Mouse (Mus musculus): ENCODE results near the gene Bbs1. TPM values are rescaled to one million over a fixed set of nuclear protein-coding genes. Genes with fewer than 3 reads are reported as not detected.

Gene Bbs1
- polyA plus RNA-seq, 1 experiment, result 9.0 TPM

- Histone ChIP-seq H3K4me3 (replicated peaks; ENCODE audit: extremely low read depth, low read depth, low read length) (peak within 1 kb of the TSS; percentile 90), H3K4me1 (ENCODE audit: control insufficient read depth, insufficient read depth, low read length) (no peaks in the 10 kb centered on the region)
- peak; percentile 99 for DNase-seq
- TF ChIP-seq POLR2A (IDR thresholded peaks at IDR 0.05; ENCODE audit: borderline replicate concordance, extremely low read depth, low read depth, low read length) (peak; percentile 78; the same call in 1 of the 2 replicates), CTCF (IDR thresholded peaks at IDR 0.05; ENCODE audit: insufficient read depth, low read length) (no peak)
- WGBS, result under 1% methylated on average over 32 of the region's 32 CpGs
These were observed 21.6 kb upstream of the Bbs1 start, which contains the start of gene Dpp3 for GRCm38 (mm10) chr19:4927904-4928531. Gene Dpp3, minus strand, starts transcription at chr19:4928287.

GRCm38 (mm10) chr19:4925121-4925860, 18.9 kb upstream of the Bbs1 start:
- DNase-seq, result no peak
- WGBS, result 94% methylated on average over 11 of the region's 11 CpGs
- TF ChIP-seq CTCF (IDR thresholded peaks at IDR 0.05; ENCODE audit: insufficient read depth, low read length) (no peak), POLR2A (IDR thresholded peaks at IDR 0.05; ENCODE audit: borderline replicate concordance, extremely low read depth, low read depth, low read length) (no peak)
- H3K4me3 ChIP-seq (replicated peaks; ENCODE audit: extremely low read depth, low read depth, low read length), result no peak overlapping the region
- no peaks in the 10 kb centered on the region for H3K4me1 ChIP-seq (ENCODE audit: control insufficient read depth, insufficient read depth, low read length)

- DNase-seq, result no peak
- 85% methylated on average over 6 of the region's 6 CpGs for WGBS
- H3K4me3 ChIP-seq (replicated peaks; ENCODE audit: extremely low read depth, low read depth, low read length), result no peak overlapping the region
- H3K4me1 ChIP-seq (ENCODE audit: control insufficient read depth, insufficient read depth, low read length), result no peaks in the 10 kb centered on the region
- TF ChIP-seq POLR2A (IDR thresholded peaks at IDR 0.05; ENCODE audit: borderline replicate concordance, extremely low read depth, low read depth, low read length), result no peak
- TF ChIP-seq CTCF (IDR thresholded peaks at IDR 0.05; ENCODE audit: insufficient read depth, low read length), result no peak
These were observed 13.2 kb upstream of the Bbs1 start for GRCm38 (mm10) chr19:4919652-4920051.

- no peak overlapping the region for H3K4me3 ChIP-seq (replicated peaks; ENCODE audit: extremely low read depth, low read depth, low read length)
- WGBS, result 72% methylated on average over 10 of the region's 10 CpGs
- TF ChIP-seq POLR2A (IDR thresholded peaks at IDR 0.05; ENCODE audit: borderline replicate concordance, extremely low read depth, low read depth, low read length) (no peak), CTCF (IDR thresholded peaks at IDR 0.05; ENCODE audit: insufficient read depth, low read length) (no peak)
- DNase-seq, result no peak
- H3K4me1 ChIP-seq (ENCODE audit: control insufficient read depth, insufficient read depth, low read length), result no peaks in the 10 kb centered on the region
These were observed 10.4 kb upstream of the Bbs1 start for GRCm38 (mm10) chr19:4916827-4917226.

GRCm38 (mm10) chr19:4915924-4916603, 9.6 kb upstream of the Bbs1 start:
- H3K4me1 ChIP-seq (ENCODE audit: control insufficient read depth, insufficient read depth, low read length), result no peaks in the 10 kb centered on the region
- H3K4me3 ChIP-seq (replicated peaks; ENCODE audit: extremely low read depth, low read depth, low read length), result no peak overlapping the region
- WGBS, result 94% methylated on average over 15 of the region's 15 CpGs
- TF ChIP-seq CTCF (IDR thresholded peaks at IDR 0.05; ENCODE audit: insufficient read depth, low read length) (no peak), POLR2A (IDR thresholded peaks at IDR 0.05; ENCODE audit: borderline replicate concordance, extremely low read depth, low read depth, low read length) (no peak)
- no peak for DNase-seq

GRCm38 (mm10) chr19:4909376-4909775, 2.9 kb upstream of the Bbs1 start:
- Histone ChIP-seq H3K4me1 (ENCODE audit: control insufficient read depth, insufficient read depth, low read length) (0 out of 2 replicates have a peak, but pooled peaks cover 2% of the 10 kb centered on the region), H3K4me3 (replicated peaks; ENCODE audit: extremely low read depth, low read depth, low read length) (no peak overlapping the region)
- no peak for TF ChIP-seq CTCF (IDR thresholded peaks at IDR 0.05; ENCODE audit: insufficient read depth, low read length)
- no peak for TF ChIP-seq POLR2A (IDR thresholded peaks at IDR 0.05; ENCODE audit: borderline replicate concordance, extremely low read depth, low read depth, low read length)
- DNase-seq, result no peak
- 88% methylated on average over 7 of the region's 7 CpGs for WGBS

- H3K4me3 ChIP-seq (replicated peaks; ENCODE audit: extremely low read depth, low read depth, low read length), result no peak overlapping the region
- 0 out of 2 replicates have a peak, but pooled peaks cover 2% of the 10 kb centered on the region for H3K4me1 ChIP-seq (ENCODE audit: control insufficient read depth, insufficient read depth, low read length)
- TF ChIP-seq CTCF (IDR thresholded peaks at IDR 0.05; ENCODE audit: insufficient read depth, low read length), result peak; percentile 56
- TF ChIP-seq POLR2A (IDR thresholded peaks at IDR 0.05; ENCODE audit: borderline replicate concordance, extremely low read depth, low read depth, low read length), result no peak
- DNase-seq, result no peak
- 85% methylated on average over 4 of the region's 4 CpGs for WGBS
These were observed 1.7 kb upstream of the Bbs1 start for GRCm38 (mm10) chr19:4908107-4908506.

GRCm38 (mm10) chr19:4899888-4900287, 6.5 kb downstream of the Bbs1 start:
- WGBS, result 66% methylated on average over 3 of the region's 3 CpGs
- no peak for TF ChIP-seq CTCF (IDR thresholded peaks at IDR 0.05; ENCODE audit: insufficient read depth, low read length)
- no peak for TF ChIP-seq POLR2A (IDR thresholded peaks at IDR 0.05; ENCODE audit: borderline replicate concordance, extremely low read depth, low read depth, low read length)
- Histone ChIP-seq H3K4me1 (ENCODE audit: control insufficient read depth, insufficient read depth, low read length) (no peaks in the 10 kb centered on the region), H3K4me3 (replicated peaks; ENCODE audit: extremely low read depth, low read depth, low read length) (no peak overlapping the region)
- DNase-seq, result no peak

GRCm38 (mm10) chr19:4898972-4899371, 7.5 kb downstream of the Bbs1 start:
- DNase-seq, result no peak
- 71% methylated on average over 9 of the region's 9 CpGs for WGBS
- H3K4me1 ChIP-seq (ENCODE audit: control insufficient read depth, insufficient read depth, low read length), result no peaks in the 10 kb centered on the region
- TF ChIP-seq CTCF (IDR thresholded peaks at IDR 0.05; ENCODE audit: insufficient read depth, low read length) (no peak), POLR2A (IDR thresholded peaks at IDR 0.05; ENCODE audit: borderline replicate concordance, extremely low read depth, low read depth, low read length) (no peak)
- no peak overlapping the region for H3K4me3 ChIP-seq (replicated peaks; ENCODE audit: extremely low read depth, low read depth, low read length)
